Mouse (Mus musculus) brown adipose tissue, adult 24 weeks (tissue): ENCODE data around the gene Adat3. TPM values are rescaled to one million over a fixed set of nuclear protein-coding genes. Genes with fewer than 3 reads are reported as not detected.
A peak's percentile ranks its signal among the peaks of the same experiment; 100 is the strongest.
"Not testable (repeated sequence)": the region's sequence is repeated elsewhere in the genome, so short reads cannot be mapped to it uniquely, and the experiment has no call there.

Experiments used
- H3K27ac ChIP-seq: fragments of 200-500 bp; replicated peaks from 2 replicates; pipeline ENCODE4 v1.5.1; 2012; ENCODE audit warnings: low read depth, mild to moderate bottlenecking, low read length
- H3K4me1 ChIP-seq: fragments of 200-500 bp; 2 replicates; pipeline ENCODE4 v1.6.1; 2012; ENCODE audit warnings: low read length, mixed read lengths; ENCODE audit not compliant: control insufficient read depth, insufficient read depth, insufficient read length
- H3K4me3 ChIP-seq: fragments of 200-500 bp; 2 replicates; pipeline ENCODE4 v1.5.1; 2012; ENCODE audit warnings: low read depth, mild to moderate bottlenecking, low read length, moderate library complexity; ENCODE audit not compliant: insufficient read depth
- polyA plus RNA-seq: library from polyadenylated mRNA; stranded (reverse); fragments of >200 nt; gene quantifications from 2 replicates; pipeline ENCODE4 v1.2.4, GENCODE M21; 2012; ENCODE audit not compliant: missing spikeins, insufficient read depth, insufficient read length

Gene Adat3
- polyA plus RNA-seq, 1 experiment, result not detected

DNA sequence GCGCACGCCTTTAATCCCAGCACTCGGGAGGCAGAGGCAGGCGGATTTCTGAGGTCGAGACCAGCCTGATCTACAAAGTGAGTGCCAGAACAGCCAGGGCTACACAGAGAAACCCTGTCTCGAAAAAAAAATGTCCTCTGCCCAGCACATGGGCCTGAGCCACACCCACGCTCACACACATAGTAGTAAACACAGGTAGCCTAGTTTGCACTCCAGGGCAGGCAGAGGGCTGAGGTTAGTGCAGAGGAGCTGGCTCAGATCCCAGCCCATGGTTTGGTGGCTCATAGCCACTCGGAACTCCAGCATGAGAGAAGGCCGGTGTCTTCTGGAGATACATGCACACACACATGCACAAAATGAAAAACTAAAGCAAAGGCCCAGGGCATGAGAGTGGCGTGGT lies 44.3 kb downstream of the Adat3 start:
- H3K4me1 ChIP-seq, result no peaks in the 10 kb centered on the region
- H3K4me3 ChIP-seq, result no peak overlapping the region
- H3K27ac ChIP-seq, result no peak overlapping the region

GRCm38 (mm10) chr10:80649910-80650309 lies 47.2 kb downstream of the Adat3 start:
- H3K27ac ChIP-seq, H3K4me3 ChIP-seq, H3K4me1 ChIP-seq: not testable (repeated sequence)

DNA sequence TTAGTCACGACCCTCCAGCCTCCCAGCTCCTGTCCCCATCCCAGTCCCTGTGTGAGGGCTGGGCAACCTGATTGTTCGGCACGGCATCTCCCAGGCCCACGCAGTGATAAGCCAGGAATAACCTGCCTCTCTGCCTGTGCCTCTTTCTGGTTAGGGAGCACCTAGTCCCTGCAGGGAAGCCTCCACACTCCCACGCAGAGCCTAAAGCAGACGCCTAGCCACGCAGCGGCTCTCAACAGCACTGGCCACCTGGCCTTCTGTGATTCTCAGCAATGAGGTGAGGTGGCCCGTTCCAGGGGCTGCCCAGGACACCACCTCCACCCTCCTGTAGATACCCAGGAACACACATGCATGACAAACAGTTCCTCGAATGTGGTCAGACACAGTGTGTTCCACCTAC lies 47.7 kb downstream of the Adat3 start:
- H3K4me3 ChIP-seq, result no peak overlapping the region
- no peak overlapping the region for H3K27ac ChIP-seq
- peaks cover 4% of the 10 kb centered on the region; the same call in 1 of the 2 replicates for H3K4me1 ChIP-seq

DNA sequence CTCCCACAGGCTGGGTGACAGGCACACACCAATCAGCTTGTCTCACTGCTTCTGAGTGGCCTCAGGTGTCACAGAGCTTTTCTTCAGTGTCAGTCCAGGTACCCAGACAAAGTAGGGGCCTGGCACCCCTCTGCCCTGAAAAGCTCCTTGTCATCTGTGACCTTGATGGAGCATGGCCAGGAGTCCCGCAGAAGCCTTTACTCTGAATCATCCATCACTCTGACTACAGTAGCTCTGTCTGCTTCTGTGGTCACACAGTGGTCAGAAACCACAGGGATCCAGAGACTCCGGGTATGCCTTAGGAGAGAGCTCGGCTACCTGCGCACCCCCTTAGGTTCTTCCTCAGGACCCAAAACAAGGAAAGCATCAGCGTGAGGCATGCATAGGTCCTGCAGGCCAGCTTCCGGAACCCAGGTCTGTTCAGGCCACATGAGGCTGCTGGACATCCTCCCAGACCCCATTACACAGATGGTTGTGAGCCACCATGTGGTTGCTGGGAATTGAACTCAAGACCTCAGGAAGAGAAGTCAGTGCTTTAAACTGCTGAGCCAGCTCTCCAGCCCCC lies 50.6 kb downstream of the Adat3 start:
- no peak overlapping the region for H3K4me3 ChIP-seq
- H3K27ac ChIP-seq, result no peak overlapping the region
- peaks cover 7% of the 10 kb centered on the region for H3K4me1 ChIP-seq

- peaks cover 7% of the 10 kb centered on the region for H3K4me1 ChIP-seq
- no peak overlapping the region for H3K27ac ChIP-seq
- no peak overlapping the region for H3K4me3 ChIP-seq
These were observed 52.2 kb downstream of the Adat3 start for GRCm38 (mm10) chr10:80654866-80655265.

- no peak overlapping the region for H3K27ac ChIP-seq
- peak overlapping the region; percentile 71 for H3K4me3 ChIP-seq
- H3K4me1 ChIP-seq, result peaks cover 7% of the 10 kb centered on the region
These were observed 52.9 kb downstream of the Adat3 start for GRCm38 (mm10) chr10:80655406-80656129.

DNA sequence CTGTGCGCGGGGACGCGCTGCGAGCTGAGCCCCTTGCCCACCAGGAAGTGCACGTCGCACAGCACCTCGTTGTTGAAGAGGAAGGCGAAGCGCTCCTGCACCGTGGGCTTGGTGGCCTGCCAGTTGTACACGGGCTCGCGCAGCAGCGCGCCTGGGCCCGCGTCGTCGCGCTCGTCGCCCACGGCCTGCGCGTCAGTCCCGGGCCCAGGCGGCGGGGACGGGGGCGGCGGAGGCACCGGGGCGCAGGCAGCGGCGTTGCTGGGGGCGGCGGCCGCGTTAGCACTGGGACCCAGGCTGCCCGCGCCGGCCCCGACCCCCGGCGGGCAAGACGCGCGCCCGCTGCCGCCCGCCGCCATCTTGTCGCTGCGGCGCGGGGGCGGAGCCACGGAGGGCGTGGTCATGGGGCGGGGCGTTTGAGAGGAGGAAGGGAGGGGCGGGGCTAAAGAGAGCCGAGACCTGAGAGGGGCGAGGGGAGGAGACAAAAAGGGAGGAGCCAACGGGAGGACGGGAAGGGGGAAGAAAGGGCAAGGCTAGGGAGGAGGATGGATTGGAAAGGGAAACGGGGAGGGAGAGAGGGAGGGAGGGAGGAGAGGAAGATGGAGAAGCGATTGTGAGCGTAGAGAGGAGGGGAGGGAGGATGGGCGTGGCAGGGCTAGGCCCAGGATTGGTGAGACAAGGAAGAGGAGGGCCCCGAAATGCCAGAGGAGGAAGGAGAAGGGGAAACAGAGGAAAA lies 53.6 kb downstream of the Adat3 start:
- Histone ChIP-seq H3K4me1 (peaks cover 7% of the 10 kb centered on the region), H3K27ac (peak overlapping the region; percentile 59), H3K4me3 (peak overlapping the region; percentile 71)

GRCm38 (mm10) chr10:80656863-80657623 lies 54.4 kb downstream of the Adat3 start, which contains the start of gene Btbd2:
Gene Btbd2 (minus strand): TSS chr10:80657071.
- peaks cover 7% of the 10 kb centered on the region for H3K4me1 ChIP-seq
- H3K4me3 ChIP-seq, result peak within 1 kb of the TSS; percentile 71
- H3K27ac ChIP-seq, result peak within 1 kb of the TSS; percentile 59

Other genes with a start within 250 kb of the Adat3 start
- gene Plk5, start 246.4 kb upstream of the Adat3 start, polyA plus RNA-seq, result not detected in 2 replicates
- gene Mex3d, start 215.2 kb upstream of the Adat3 start, polyA plus RNA-seq, result 3.3 and 3.7 TPM in 2 replicates
- 79.3 and 90.4 TPM in 2 replicates for gene Mbd3, start 203.3 kb upstream of the Adat3 start, polyA plus RNA-seq
- gene Uqcr11, start 196.1 kb upstream of the Adat3 start, polyA plus RNA-seq, result 2,528 and 2,993 TPM in 2 replicates
- 11.4 and 15.1 TPM in 2 replicates for gene Tcf3, start 169.2 kb upstream of the Adat3 start, polyA plus RNA-seq
- not detected in 2 replicates for gene Onecut3, start 108.0 kb upstream of the Adat3 start, polyA plus RNA-seq
- not detected in 2 replicates for gene Atp8b3, start 63.8 kb upstream of the Adat3 start, polyA plus RNA-seq
- 10.8 and 13.8 TPM in 2 replicates for gene Rexo1, start 41.3 kb upstream of the Adat3 start, polyA plus RNA-seq
- gene Klf16, start 25.6 kb upstream of the Adat3 start, polyA plus RNA-seq, result 4.1 and 4.2 TPM in 2 replicates
- 76.3 and 81.6 TPM in 2 replicates for gene Abhd17a, start 12.5 kb upstream of the Adat3 start, polyA plus RNA-seq
- 14.6 and 16.2 TPM in 2 replicates for gene Scamp4, start within 50 bp of the Adat3 start, polyA plus RNA-seq
- 0.67 and 0.75 TPM in 2 replicates for gene Gm49322, start 3.1 kb downstream of the Adat3 start, polyA plus RNA-seq
- 50.9 and 67.7 TPM in 2 replicates for gene Csnk1g2, start 20.0 kb downstream of the Adat3 start, polyA plus RNA-seq
- 20.6 and 33.9 TPM in 2 replicates for gene Btbd2, start 54.2 kb downstream of the Adat3 start, polyA plus RNA-seq
- gene Mknk2, start 75.2 kb downstream of the Adat3 start, polyA plus RNA-seq, result 313 and 519 TPM in 2 replicates
- 5.2 and 12.0 TPM in 2 replicates for gene Mob3a, start 99.1 kb downstream of the Adat3 start, polyA plus RNA-seq
- 2.5 and 5.0 TPM in 2 replicates for gene Izumo4, start 99.3 kb downstream of the Adat3 start, polyA plus RNA-seq
- gene Ap3d1, start 139.4 kb downstream of the Adat3 start, polyA plus RNA-seq, result 35.0 and 40.9 TPM in 2 replicates
- 11.5 and 15.8 TPM in 2 replicates for gene Dot1l, start 152.3 kb downstream of the Adat3 start, polyA plus RNA-seq
- gene Sf3a2, start 195.3 kb downstream of the Adat3 start, polyA plus RNA-seq, result 12.1 and 15.3 TPM in 2 replicates
- 30.2 and 40.5 TPM in 2 replicates for gene Plekhj1, start 195.7 kb downstream of the Adat3 start, polyA plus RNA-seq
- gene Amh, start 202.4 kb downstream of the Adat3 start, polyA plus RNA-seq, result not detected in 2 replicates
- gene Jsrp1, start 210.6 kb downstream of the Adat3 start, polyA plus RNA-seq, result 2.4 and 4.9 TPM in 2 replicates
- 447 and 892 TPM in 2 replicates for gene Oaz1, start 223.8 kb downstream of the Adat3 start, polyA plus RNA-seq
- not detected in 2 replicates for gene Lingo3, start 241.2 kb downstream of the Adat3 start, polyA plus RNA-seq